Mouse (Mus musculus) MEL (cell line): ENCODE measurements around the gene Iqcf1.

Experiments used
- CTCF ChIP-seq, 3 experiments: IDR thresholded peaks in 2 of 3; conservative IDR thresholded peaks in 1 of 3; 2 replicates each; pipeline ENCODE4 v1.5.1; 2011 to 2012; ENCODE audit warnings: low read length in 3 of 3, low read depth in 2 of 3, mild to moderate bottlenecking in 2 of 3, improper control_type of control experiment in 1 of 3, inconsistent platforms in 1 of 3, mixed read lengths in 1 of 3, moderate library complexity in 1 of 3; ENCODE audit not compliant: control insufficient read depth in 1 of 3, insufficient read depth in 1 of 3, poor library complexity in 1 of 3, severe bottlenecking in 1 of 3
- POLR2A ChIP-seq, 2 experiments: IDR thresholded peaks; 2 replicates each; pipeline ENCODE4 v1.6.1; 2011 to 2012; ENCODE audit warnings: low read length in 2 of 2, mild to moderate bottlenecking in 2 of 2, control low read depth in 1 of 2, improper control_type of control experiment in 1 of 2, low read depth in 1 of 2, moderate library complexity in 1 of 2; ENCODE audit not compliant: control insufficient read depth in 1 of 2, insufficient read depth in 1 of 2, poor library complexity in 1 of 2
- POLR2AphosphoS2 ChIP-seq: IDR thresholded peaks from 2 replicates; pipeline ENCODE4 v1.6.1; 2011; ENCODE audit warnings: low read length, improper control_type of control experiment

GRCm38 (mm10) chr9:106465571-106466200 lies 34.1 kb upstream of the Iqcf1 start, which contains the start of gene Gpr62:
- TF ChIP-seq CTCF (IDR thresholded peaks at IDR 0.05 in 2 of 3, conservative IDR thresholded peaks at IDR 0.05 in 1 of 3; ENCODE audit: control insufficient read depth in 1 of 3, insufficient read depth in 1 of 3, low read depth in 2 of 3, low read length in 3 of 3, poor library complexity in 1 of 3, severe bottlenecking in 1 of 3) (no peak), POLR2A (IDR thresholded peaks at IDR 0.05; ENCODE audit: control insufficient read depth in 1 of 2, insufficient read depth in 1 of 2, low read depth in 1 of 2, low read length in 2 of 2, poor library complexity in 1 of 2) (no peak), POLR2AphosphoS2 (no peak)
